Mouse (Mus musculus) cerebellum, adult 11-12 months (tissue): ENCODE measurements around the gene Gm5890.
"Not testable (repeated sequence)": the region's sequence is repeated elsewhere in the genome, so short reads cannot be mapped to it uniquely, and the experiment has no call there.

ENCODE experiments used
- DNase-seq: peaks from one replicate; pipeline ENCODE4 v3.0.0; 2022

Gene Gm5890

GRCm38 (mm10) chr7:20262734-20263133 is at the start of gene Gm5890:
Gene Gm5890 (minus strand): TSS chr7:20262834.
- DNase-seq, result not testable (repeated sequence)

DNA sequence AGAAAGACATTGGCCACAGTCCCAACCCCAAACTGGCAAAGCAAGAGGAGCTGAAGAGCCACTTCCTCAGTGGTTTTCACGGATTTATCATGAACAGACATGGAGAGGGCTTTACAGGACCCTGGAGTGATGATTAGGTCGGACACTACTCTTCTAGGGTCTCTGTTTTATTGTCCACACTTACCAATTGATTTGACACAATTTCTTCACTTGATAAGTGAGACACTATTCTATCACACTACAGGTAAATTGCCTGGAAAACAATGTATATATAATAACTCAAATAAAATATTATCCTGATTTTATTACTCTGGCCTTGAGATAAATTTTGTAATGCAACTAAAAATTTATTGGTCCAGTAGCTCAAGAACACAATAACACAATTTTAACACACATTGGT is 28.9 kb downstream of the Gm5890 start, which contains the start of gene Gm4498:
Gm4498 (minus strand) TSS at position 101 of the 400 bp plus-strand sequence.
- not testable (repeated sequence) for DNase-seq
